Mouse (Mus musculus) thymus, adult 2 months (tissue): ENCODE measurements around the gene Ndufb7.

Experiments used
- CTCF ChIP-seq: fragments of 200-500 bp; IDR thresholded peaks from 2 replicates; pipeline ENCODE4 v1.5.1; 2012; ENCODE audit warnings: mild to moderate bottlenecking, control low read depth, low read length, moderate library complexity, borderline replicate concordance; ENCODE audit not compliant: control insufficient read depth, poor library complexity, insufficient read depth; ENCODE audit errors: extremely low read depth
- POLR2A ChIP-seq: fragments of 200-500 bp; IDR thresholded peaks from 2 replicates; pipeline ENCODE4 v1.6.1; 2012; ENCODE audit warnings: mild to moderate bottlenecking, low read length, control low read depth, moderate library complexity; ENCODE audit not compliant: control insufficient read depth, poor library complexity, insufficient read depth; ENCODE audit errors: extremely low read depth

GRCm38 (mm10) chr8:83592682-83593081 is 26.2 kb downstream of the Ndufb7 start:
- TF ChIP-seq CTCF (no peak), POLR2A (no peak)
